Mouse (Mus musculus) heart, postnatal 10 days (tissue): ENCODE measurements around the gene Mrps18a. TPM values are rescaled to one million over a fixed set of nuclear protein-coding genes. Genes with fewer than 3 reads are reported as not detected.

Source experiments
- DNase-seq, 2 experiments: peaks; one replicate each; pipeline ENCODE4 v3.0.0; 2021
- intact Hi-C: fragments of 180-260 bp; cut with DNase I; formaldehyde crosslinking; loops from one replicate; pipeline ENCODE4 v1.15.1; 2025
- total RNA-seq, 2 experiments: library from RNA; stranded (reverse); gene quantifications; 2 replicates each; pipeline ENCODE4 v1.2.3; 2021

Gene Mrps18a
- total RNA-seq, 2 experiments from 2014 or later = 121 to 129 TPM

- no peak for DNase-seq
- intact Hi-C loops = no loop called here
Observed at GRCm38 (mm10) chr17:46098525-46098924, 12.3 kb upstream of the Mrps18a start.

- no peak for DNase-seq
- intact Hi-C loops = no loop called here
Observed at GRCm38 (mm10) chr17:46101906-46102305, 8.9 kb upstream of the Mrps18a start.

- intact Hi-C loops = no loop called here
- no peak for DNase-seq
Observed at GRCm38 (mm10) chr17:46102608-46103159, 8.1 kb upstream of the Mrps18a start.

GRCm38 (mm10) chr17:46104487-46104886 is 6.3 kb upstream of the Mrps18a start:
- intact Hi-C loops = no loop called here
- peak; percentile 58 to 75 for DNase-seq

GRCm38 (mm10) chr17:46108286-46108685 is 2.5 kb upstream of the Mrps18a start:
- DNase-seq = no peak
- intact Hi-C loops = no loop called here

- intact Hi-C loops = no loop called here
- DNase-seq = peak in 1 of 2 experiments; percentile 43
Observed at GRCm38 (mm10) chr17:46115489-46115888, 4.7 kb downstream of the Mrps18a start.

DNA sequence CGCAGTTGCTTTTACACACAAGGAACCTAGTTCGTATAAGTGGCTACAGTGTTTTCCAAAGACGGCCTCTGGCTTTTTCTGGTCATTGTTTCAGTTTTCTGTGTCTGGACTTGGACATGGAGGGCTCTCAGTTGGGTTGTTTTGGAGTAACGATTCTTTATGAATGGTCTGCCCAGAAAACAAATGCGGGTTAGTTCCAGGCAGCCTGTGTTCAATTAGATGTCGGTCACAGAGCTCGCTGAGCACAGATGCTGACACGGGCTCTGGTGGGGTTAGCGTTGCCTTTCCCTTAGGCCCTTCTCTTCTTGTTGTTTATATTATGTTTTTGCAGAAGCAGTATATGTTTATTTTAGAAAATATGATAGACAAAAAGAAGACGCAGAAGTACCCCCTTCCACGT is 5.4 kb downstream of the Mrps18a start:
- no peak for DNase-seq
- intact Hi-C loops = no loop called here

- intact Hi-C loops = no loop called here
- DNase-seq = no peak
Observed at GRCm38 (mm10) chr17:46116881-46117280, 6.1 kb downstream of the Mrps18a start.

DNA sequence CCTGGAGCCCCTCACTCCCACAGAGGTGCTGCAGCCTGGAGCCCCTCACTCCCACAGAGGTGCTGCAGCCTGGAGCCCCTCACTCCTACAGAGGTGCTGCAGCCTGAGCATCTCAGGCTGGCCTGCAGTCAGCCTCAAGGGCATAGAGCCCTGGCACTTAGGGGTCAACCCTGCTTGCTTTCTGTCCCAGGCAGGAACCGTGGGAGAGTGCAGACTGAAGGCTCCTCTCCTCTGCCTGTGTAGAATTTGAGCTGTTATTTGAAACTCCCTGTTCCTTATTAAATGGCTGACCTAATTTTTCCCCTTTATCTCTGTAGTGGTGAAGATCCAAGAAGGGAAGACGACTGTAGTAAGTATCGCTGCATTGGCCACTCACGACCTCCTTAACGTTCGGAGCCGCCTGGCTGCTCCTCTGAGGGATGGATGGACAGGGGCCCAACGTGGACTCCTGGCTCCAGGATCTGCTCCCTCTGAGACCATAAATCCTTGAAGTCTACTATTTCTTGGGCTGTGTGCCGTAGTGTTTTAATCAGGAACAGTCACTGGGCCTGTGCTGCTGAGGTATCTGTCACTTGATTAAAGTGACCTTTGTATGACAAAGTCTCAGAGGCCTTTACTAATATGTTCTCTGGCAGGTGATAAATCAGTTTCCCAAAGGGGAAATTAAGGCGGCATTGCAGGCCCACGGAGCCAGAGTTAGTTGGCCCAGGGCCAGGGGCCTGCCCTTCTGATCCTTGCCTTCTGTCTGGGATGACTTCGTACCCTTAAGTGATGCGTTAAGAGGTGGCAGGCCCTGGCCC is 7.0 kb downstream of the Mrps18a start:
- intact Hi-C loops = no loop called here

DNA sequence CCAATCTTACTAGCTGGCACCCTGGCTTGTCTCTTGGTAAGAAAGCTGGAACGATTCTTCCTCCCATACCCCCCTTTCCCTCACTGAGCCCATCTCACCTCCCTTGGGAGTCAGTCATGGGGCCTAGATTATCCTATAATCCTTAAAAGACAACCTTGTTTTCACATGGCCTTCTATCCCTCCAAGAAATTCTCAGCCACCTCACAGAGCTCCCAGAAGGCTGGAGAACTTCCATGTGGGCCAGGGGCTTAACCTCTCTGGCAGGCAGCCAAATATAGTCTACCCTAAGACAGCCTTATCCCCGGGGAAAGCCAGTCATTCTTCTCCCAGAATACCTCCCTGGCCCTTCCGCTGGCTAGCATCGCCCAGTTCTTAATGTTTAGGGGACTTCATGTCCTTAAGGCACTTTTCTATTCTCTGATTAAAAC is 7.7 kb downstream of the Mrps18a start:
- DNase-seq = no peak
- intact Hi-C loops = no loop called here

More for the DNA sequence above, 7.0 kb downstream of the Mrps18a start:
- peak in 1 of 2 experiments; percentile 44 for DNase-seq

GRCm38 (mm10) chr17:46119641-46120040 is 8.9 kb downstream of the Mrps18a start:
- DNase-seq = no peak
- intact Hi-C loops = no loop called here

DNA sequence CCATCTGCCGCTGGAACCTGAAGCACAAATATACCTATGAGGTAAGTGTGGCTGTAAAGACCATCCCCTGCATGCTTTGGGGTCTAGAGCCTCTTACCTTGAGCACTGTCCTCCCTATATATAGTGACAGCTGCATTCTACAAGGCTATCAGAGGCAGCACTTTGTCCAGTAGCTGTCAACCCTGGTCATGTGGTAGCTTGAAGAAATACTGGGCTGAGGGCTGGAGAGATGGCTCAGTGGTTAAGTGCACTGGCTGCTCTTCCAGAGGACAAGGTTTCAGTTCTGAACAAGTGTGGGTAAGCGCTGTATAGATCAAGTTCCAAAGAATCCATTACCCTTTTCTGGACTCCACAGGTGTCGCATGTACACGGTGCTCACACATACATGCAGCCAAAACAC is 12.0 kb downstream of the Mrps18a start:
- peak in 1 of 2 experiments; percentile 32 for DNase-seq
- intact Hi-C loops = no loop called here

GRCm38 (mm10) chr17:46123285-46123684 is 12.5 kb downstream of the Mrps18a start:
- DNase-seq = no peak

DNA sequence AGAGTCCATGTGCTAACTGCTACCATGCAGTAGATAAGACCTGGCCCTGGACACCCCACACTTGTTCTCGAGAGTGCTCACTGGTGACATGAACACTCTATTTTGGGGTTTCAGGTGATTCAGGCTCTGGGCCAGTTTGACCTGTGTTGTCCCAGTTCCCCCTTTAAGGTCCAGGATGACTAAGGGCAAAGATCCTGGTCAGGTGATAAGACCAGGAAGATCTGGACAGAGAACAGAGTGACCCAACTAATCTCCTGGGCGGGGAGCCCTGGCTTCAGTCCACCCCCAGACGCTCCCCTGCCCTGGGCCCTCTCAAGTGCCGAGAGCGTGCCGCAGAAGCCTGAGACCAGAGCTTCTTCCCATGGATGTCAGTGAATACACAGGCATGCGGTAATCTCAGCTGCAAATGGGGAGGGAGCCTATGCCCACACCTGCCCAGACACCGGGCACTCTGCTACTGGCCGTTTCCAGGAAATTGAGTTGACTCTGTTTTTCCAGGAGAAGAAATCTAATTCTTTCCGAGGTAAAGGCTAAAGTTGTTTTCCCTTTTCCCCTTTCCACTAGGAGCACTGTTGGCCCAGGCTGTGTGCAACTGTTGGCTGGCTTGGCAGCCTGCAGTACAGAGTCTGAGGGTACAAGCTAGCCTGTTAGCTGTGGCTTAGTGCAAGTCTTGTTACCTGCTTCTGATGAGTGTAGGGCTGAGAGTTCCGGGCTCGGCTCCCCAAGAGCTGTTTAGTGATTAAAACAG is 13.3 kb downstream of the Mrps18a start:
- intact Hi-C loops = no loop called here
- DNase-seq = peak in 1 of 2 experiments; percentile 83

More at GRCm38 (mm10) chr17:46123285-46123684, 12.5 kb downstream of the Mrps18a start:
- intact Hi-C loops = no loop called here

- intact Hi-C loops = no loop called here
- DNase-seq = no peak
Observed at GRCm38 (mm10) chr17:46126608-46127007, 15.8 kb downstream of the Mrps18a start.

DNA sequence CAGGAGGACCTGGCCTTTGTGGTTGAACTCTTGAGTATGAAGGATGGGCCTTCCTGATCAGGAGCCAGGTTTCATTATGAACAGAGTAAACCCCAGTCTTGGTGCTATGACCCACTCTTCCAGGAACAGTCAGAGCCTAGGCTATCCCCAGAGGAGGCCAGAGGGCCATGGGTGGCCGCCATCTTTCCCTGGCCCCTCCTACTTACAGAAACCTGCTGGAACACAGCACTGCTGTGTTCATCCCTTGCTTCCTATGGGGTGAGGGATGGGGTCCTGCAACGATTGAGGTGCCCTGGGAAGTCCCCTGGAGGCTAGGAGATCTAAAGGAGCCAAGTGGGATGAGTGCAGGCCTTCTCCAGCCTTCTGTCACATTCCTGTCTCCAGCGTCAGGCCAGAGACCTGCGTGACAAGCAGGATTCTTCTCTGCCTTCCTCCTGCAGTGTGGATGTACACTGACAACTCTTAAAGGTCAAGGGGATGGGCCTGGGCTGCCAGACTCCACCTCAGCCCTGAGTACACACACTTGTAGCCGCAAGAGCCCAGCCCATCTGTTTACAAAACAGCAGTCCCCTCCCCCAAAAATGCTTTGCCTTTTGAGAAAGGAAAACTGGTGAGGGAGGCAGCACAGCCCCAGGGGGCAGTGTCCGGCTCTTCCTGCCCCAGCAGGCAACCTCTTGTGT is 17.2 kb downstream of the Mrps18a start:
- no peak for DNase-seq
- intact Hi-C loops = no loop called here

GRCm38 (mm10) chr17:46129741-46130498 is 19.1 kb downstream of the Mrps18a start:
- intact Hi-C loops = loop anchor here (5.0 kb wide), 2 partner anchors 173 to 283 kb away; no protein-coding TSS in a partner anchor
- DNase-seq = peak; percentile 75 to 79

DNA sequence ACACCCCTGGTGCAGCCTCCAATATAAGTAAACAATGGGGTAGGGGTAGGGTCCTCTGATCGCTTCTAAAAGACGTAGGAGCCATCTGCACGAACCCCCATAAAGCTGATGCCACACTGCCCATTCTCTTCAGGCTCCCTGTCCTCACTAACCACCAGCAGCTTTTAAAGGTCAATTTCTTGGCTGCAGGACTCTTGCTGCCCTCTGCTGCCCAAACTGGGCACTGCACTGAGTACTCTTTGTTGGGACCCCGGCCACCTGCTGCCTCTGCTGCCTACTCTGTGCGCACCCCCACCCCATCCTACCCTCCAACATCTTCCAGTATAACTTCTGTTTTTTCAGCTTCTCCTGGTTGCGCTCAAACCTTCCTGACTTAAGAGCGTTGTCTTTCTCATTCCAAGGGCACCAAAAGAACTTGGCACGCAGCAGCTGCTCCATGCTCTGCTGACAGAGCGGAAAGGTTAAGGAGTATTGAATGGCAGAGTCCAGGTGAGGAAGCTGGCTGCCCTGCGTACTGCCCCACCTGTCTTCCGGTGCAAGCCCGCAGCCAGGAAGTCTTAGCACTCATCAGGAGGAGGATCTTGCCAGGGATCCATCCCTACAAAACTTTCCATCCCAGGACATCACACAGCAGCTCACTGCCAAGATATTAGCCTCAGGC is 21.4 kb downstream of the Mrps18a start:
- peak; percentile 84 to 88 for DNase-seq
- intact Hi-C loops = loop anchor here (1.0 to 5.0 kb wide), 4 partner anchors 91 to 401 kb away; no protein-coding TSS in a partner anchor

DNA sequence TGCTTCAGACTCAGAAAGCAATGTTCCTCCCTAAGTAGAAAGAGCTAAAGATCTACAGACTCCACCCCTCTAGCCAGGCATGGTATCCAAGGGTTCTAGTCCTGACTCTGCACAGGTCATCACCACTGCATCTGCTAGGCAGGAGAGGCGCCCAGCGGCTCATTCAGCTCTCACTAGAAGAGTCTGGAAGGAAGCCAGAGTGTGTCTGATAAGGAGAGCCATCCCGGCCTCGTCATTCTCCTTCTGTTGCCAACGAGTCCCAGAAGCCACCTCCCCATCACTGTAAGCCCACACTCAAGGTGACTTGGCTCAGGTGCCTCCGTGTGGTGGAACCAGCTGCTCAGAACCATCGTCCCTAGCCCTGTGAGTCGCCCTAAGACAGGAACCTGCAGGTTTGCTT is 22.1 kb downstream of the Mrps18a start:
- no peak for DNase-seq

More for the DNA sequence above, 22.1 kb downstream of the Mrps18a start:
- intact Hi-C loops = loop anchor here (1.0 to 5.0 kb wide), 4 partner anchors 92 to 402 kb away; no protein-coding TSS in a partner anchor
